Mouse (Mus musculus): ENCODE data around the gene Vsig10l. TPM values are rescaled to one million over a fixed set of nuclear protein-coding genes. Genes with fewer than 3 reads are reported as not detected.

Gene Vsig10l
- polyA plus RNA-seq, 1 experiment: 9.4 TPM

DNA sequence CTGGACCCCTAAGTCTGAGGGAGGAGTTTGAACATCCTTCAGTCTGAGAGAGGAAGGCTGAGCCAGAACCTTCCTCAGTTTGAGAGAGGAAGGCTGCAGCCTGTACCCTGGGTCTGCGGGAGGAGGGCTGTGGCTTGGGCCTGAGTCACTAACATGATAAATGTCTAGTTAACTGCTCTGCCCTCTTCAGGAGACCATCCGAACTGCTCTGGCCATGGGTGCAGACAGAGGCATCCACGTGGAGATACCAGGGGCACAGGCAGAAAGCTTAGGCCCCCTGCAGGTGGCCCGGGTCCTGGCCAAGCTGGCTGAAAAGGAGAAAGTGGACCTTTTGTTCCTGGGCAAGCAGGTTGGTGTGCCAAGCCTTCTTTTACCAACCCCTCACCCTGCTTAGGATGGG, 10.3 kb upstream of the Vsig10l start:
- Histone ChIP-seq H3K36me3 (replicated peaks; ENCODE audit: low read length) (peaks cover 97% of the 10 kb centered on the region), H3K4me3 (replicated peaks) (no peak overlapping the region), H3K4me1 (peaks cover 59% of the 10 kb centered on the region), H3K9me3 (no peaks in the 10 kb centered on the region), H3K27me3 (replicated peaks) (no peaks in the 10 kb centered on the region)
- no peak for TF ChIP-seq GATA1 (IDR thresholded peaks at IDR 0.05; ENCODE audit: borderline replicate concordance, low read length)
- TF ChIP-seq FLI1 (IDR thresholded peaks at IDR 0.05; ENCODE audit: low read length): no peak

DNA sequence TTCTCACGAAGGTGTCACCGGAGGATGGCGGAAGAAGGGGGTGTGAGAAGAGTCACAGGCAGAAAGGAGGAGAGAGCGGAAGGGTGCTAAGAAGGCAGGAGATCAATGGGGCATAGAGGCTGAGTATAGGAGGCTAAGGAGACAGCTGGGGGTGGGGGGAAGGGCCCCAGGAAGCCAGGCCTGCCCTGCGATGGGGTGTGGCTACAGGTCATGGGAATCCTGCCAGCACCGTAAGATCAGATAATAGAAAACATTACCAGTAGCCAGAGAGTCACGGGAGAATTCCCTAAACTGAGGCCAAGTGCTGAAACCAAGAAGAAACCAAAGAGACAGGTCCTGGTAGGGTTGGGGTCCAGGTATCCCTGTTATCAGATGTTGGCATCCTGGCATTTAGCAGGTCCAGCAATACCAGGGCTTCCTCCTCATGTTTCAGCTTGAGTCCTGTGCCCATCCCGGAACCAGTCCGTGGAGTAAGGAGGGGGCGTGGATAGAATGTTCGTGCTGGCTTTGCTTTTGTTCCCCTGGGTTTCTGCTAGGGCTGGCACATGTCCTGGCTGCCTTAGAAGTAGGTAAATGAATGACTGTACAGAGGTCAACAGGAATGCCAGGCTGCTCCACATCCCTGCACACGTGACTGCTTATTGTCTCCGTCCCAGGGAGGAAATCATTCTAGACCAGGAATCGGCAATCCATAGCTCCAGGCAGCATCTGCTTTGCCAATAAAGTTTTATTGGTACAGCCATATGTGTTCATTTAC, 9.2 kb upstream of the Vsig10l start:
- Histone ChIP-seq H3K36me3 (replicated peaks; ENCODE audit: low read length) (peaks cover 94% of the 10 kb centered on the region), H3K4me3 (replicated peaks) (no peak overlapping the region), H3K9me3 (no peaks in the 10 kb centered on the region), H3K4me1 (peaks cover 47% of the 10 kb centered on the region), H3K27me3 (replicated peaks) (no peaks in the 10 kb centered on the region)
- TF ChIP-seq GATA1 (IDR thresholded peaks at IDR 0.05; ENCODE audit: borderline replicate concordance, low read length): no peak
- TF ChIP-seq FLI1 (IDR thresholded peaks at IDR 0.05; ENCODE audit: low read length): no peak

DNA sequence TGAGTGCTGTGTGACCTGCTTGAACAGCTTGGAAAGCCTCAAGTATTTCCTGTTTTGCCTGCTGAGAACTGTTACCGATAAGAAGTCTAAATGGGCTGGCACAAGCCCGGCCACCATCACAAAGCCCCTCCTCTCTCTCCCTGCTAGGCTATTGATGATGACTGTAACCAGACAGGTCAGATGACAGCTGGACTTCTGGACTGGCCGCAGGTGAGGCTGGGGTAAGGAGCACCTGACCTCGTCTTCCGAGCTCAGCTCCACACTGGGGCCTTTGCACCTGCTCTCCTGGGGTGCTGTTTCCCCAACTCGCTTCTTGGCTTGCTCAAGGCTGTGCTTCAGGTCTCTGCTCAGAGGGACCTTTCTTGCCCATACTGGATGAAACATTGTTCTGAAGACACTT, 8.6 kb upstream of the Vsig10l start:
- no peak overlapping the region for H3K4me3 ChIP-seq (replicated peaks)
- peaks cover 41% of the 10 kb centered on the region for H3K4me1 ChIP-seq
- H3K36me3 ChIP-seq (replicated peaks; ENCODE audit: low read length): peaks cover 88% of the 10 kb centered on the region
- no peaks in the 10 kb centered on the region for H3K9me3 ChIP-seq
- no peak for TF ChIP-seq FLI1 (IDR thresholded peaks at IDR 0.05; ENCODE audit: low read length)
- TF ChIP-seq GATA1 (IDR thresholded peaks at IDR 0.05; ENCODE audit: borderline replicate concordance, low read length): no peak
- H3K27me3 ChIP-seq (replicated peaks): no peaks in the 10 kb centered on the region

DNA sequence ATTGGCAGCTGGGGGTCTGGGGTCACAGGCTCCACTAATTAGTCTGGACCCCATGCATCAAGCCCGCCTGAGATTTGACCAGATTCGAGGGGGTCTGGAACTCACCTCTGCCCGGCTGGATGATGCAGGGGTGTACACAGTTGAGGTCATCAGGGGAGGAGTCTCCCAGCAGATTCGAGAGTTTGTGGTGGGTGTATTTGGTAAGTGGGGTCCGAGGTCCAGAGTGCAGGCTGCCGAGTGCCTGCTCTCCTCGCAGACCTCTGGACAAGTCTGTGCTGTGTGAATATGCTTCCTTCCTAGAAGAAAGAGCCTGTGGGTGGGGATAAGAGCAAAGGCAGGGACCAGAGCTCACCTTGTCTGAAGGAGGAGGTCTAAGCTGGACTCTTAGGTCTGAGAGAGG, 1.0 kb downstream of the Vsig10l start:
- no peak for TF ChIP-seq GATA1 (IDR thresholded peaks at IDR 0.05; ENCODE audit: borderline replicate concordance, low read length)
- TF ChIP-seq FLI1 (IDR thresholded peaks at IDR 0.05; ENCODE audit: low read length): no peak

DNA sequence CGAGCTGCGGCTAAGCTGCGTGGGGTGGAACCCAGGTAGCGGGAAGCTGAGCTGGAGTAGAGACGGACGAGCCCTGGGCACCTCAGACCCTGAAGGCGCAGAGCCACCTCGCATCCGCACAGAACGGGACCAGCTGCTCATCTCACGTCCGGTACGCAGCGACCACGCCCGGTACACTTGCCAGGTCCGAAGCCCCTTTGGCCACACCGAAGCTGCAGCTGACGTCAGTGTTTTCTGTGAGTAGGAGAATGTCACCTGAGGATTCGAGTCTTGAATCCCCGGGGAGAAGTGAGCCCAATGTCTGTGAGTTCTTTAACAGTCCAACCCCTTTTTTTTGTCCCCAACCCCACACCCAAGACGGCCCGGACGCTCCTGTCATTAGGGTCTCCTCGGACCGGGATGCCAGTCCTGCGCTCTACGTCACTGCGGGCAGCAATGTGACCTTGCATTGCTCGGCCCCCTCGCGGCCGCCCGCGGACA, 2.0 kb downstream of the Vsig10l start:
- no peaks in the 10 kb centered on the region for H3K9me3 ChIP-seq
- no peak for TF ChIP-seq FLI1 (IDR thresholded peaks at IDR 0.05; ENCODE audit: low read length)
- H3K27me3 ChIP-seq (replicated peaks): peaks cover 11% of the 10 kb centered on the region
- H3K36me3 ChIP-seq (replicated peaks; ENCODE audit: low read length): peaks cover 19% of the 10 kb centered on the region
- peak overlapping the region; percentile 96 for H3K4me3 ChIP-seq (replicated peaks)
- H3K4me1 ChIP-seq: peaks cover 42% of the 10 kb centered on the region

More for the DNA sequence above, 1.0 kb downstream of the Vsig10l start:
- Histone ChIP-seq H3K4me3 (replicated peaks) (no peak overlapping the region), H3K36me3 (replicated peaks; ENCODE audit: low read length) (peaks cover 17% of the 10 kb centered on the region), H3K9me3 (no peaks in the 10 kb centered on the region), H3K27me3 (replicated peaks) (peaks cover 11% of the 10 kb centered on the region), H3K4me1 (peaks cover 45% of the 10 kb centered on the region)

DNA sequence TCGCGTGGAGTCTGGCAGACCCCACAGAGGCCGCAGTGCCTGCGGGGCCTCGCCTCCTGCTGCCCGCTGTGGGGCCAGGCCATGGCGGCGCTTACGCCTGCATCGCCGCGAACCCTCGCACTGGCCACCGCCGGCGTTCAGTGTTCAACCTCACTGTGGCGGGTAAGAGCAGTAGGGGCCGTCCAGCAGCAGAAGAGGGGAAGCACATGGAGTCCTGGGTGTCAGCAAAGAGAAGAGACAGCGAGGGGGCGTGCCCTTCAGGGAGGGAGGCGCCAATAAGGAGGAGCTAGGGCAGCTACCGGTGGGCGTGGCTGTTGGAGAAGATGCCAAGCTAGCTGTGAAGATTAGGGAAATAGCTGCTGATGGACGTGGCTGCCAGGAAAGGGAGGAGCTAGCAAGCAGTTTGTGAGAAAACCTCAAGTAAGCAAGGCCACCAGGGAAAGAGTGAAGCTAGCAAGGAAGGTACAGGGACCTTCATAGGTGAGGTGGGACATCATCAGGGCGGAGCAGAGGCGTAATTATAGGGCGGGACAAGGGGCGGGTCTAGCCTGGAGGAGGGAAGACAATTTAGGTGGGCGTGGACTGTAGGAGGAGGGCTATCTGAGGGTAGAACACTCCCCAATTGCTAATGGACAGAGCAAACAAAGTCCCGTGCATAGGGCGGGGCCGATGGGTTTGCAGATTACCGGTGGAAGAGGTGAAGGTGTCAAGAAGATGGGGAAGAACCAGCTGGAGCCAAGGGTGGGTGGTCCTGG, 2.6 kb downstream of the Vsig10l start:
- Histone ChIP-seq H3K4me1 (peaks cover 39% of the 10 kb centered on the region), H3K27me3 (replicated peaks) (peaks cover 11% of the 10 kb centered on the region), H3K4me3 (replicated peaks) (peak overlapping the region; percentile 96), H3K9me3 (no peaks in the 10 kb centered on the region), H3K36me3 (replicated peaks; ENCODE audit: low read length) (peaks cover 19% of the 10 kb centered on the region)
- TF ChIP-seq GATA1 (IDR thresholded peaks at IDR 0.05; ENCODE audit: borderline replicate concordance, low read length) (no peak), FLI1 (IDR thresholded peaks at IDR 0.05; ENCODE audit: low read length) (no peak)

DNA sequence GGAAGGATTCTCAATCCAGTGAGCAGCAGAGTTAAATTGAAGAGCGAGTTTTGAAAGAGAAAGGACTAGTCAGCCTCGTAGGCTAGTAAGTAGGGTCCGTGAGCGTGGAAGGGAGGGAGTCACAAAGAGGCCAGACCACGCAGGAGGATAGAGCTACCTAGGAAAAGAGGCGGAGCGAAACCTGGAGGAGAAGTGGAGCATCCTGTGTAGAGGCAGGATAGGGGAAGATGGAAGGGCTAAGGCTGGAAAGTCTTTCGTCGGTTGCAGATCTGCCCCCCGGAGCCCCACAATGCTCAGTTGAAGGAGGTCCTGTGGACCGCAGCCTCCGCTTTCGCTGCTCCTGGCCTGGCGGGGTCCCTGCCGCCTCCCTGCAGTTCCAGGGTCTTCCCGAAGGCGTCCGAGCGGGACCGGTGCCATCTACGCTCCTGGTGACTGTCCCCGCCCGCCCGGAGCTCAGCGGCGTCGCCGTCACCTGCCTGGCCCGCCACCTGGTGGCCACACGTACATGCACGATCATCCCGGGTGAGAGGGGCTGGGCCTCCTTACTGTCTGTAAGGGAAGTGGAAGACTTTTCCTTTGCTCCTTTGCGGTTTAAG, 3.2 kb downstream of the Vsig10l start:
- H3K4me1 ChIP-seq: peaks cover 37% of the 10 kb centered on the region
- H3K36me3 ChIP-seq (replicated peaks; ENCODE audit: low read length): peaks cover 26% of the 10 kb centered on the region
- no peak for TF ChIP-seq FLI1 (IDR thresholded peaks at IDR 0.05; ENCODE audit: low read length)
- no peak for TF ChIP-seq GATA1 (IDR thresholded peaks at IDR 0.05; ENCODE audit: borderline replicate concordance, low read length)
- H3K4me3 ChIP-seq (replicated peaks): peak overlapping the region; percentile 96
- peaks cover 11% of the 10 kb centered on the region for H3K27me3 ChIP-seq (replicated peaks)
- no peaks in the 10 kb centered on the region for H3K9me3 ChIP-seq

DNA sequence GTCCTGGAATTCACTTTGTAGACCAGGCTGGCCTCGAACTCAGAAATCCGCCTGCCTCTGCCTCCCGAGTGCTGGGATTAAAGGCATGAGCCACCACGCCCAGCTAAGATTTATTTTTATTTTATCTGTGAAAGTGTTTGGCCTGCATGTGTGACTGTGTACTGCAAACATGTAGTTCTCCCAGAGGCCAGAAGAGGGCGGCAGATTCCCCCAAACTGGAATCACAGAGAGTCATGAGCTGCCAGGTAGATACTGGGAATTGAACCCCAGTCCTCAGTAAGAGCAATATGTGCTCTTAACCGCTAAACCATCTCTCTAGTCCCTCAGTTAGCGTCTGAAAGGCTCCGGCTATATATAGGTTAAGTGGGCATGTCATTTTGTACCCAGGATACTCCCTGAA, 7.4 kb downstream of the Vsig10l start:
- TF ChIP-seq FLI1 (IDR thresholded peaks at IDR 0.05; ENCODE audit: low read length) (no peak), GATA1 (IDR thresholded peaks at IDR 0.05; ENCODE audit: borderline replicate concordance, low read length) (no peak)
- peaks cover 31% of the 10 kb centered on the region for H3K36me3 ChIP-seq (replicated peaks; ENCODE audit: low read length)
- H3K27me3 ChIP-seq (replicated peaks): peaks cover 24% of the 10 kb centered on the region
- H3K4me3 ChIP-seq (replicated peaks): no peak overlapping the region
- no peaks in the 10 kb centered on the region for H3K9me3 ChIP-seq
- peaks cover 15% of the 10 kb centered on the region for H3K4me1 ChIP-seq

DNA sequence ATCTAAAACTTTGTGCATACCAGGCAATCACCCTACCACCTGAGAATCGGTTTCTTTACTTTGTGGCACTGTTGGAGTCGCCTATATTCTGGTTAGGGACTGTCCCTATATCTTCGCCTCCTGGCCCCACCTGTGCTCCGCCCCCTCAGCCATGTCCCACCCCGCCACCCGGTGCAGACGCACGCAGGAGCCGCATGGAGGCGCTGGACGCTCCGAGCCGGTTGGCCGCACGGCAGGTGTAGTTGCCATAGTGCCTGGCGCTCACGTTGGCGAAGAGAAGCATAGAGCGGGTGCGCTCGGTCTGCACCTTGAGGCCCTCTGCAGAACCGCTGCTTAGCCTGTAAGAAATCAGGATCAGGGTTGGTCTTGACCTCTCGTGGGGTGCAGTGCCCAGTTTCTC, 12.8 kb downstream of the Vsig10l start:
- peak overlapping the region; percentile 56 for H3K4me3 ChIP-seq (replicated peaks)
- H3K4me1 ChIP-seq: peaks cover 16% of the 10 kb centered on the region
- TF ChIP-seq FLI1 (IDR thresholded peaks at IDR 0.05; ENCODE audit: low read length): no peak
- no peak for TF ChIP-seq GATA1 (IDR thresholded peaks at IDR 0.05; ENCODE audit: borderline replicate concordance, low read length)
- peaks cover 10% of the 10 kb centered on the region for H3K36me3 ChIP-seq (replicated peaks; ENCODE audit: low read length)
- peaks cover 67% of the 10 kb centered on the region for H3K27me3 ChIP-seq (replicated peaks)
- H3K9me3 ChIP-seq: no peaks in the 10 kb centered on the region

DNA sequence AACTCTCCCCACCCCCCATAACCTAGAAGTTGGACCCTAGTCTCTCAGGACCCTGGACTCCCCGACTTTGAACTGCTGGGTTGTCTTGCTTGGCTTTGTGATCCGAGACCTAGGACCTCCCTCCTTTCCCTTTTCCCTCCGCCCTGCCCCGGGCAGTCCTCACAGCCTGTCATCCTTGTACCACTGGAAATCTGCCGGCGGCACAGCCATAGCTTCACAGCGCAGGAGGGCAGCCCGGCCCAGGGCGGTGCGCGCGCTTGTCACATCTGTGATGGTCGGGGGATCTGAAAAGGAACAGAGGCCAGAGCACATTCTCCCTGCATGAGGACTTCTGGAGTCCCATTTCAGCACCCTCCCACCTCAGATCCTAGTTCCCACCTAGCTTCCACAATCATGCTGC, 13.4 kb downstream of the Vsig10l start:
- no peak overlapping the region for H3K4me3 ChIP-seq (replicated peaks)
- H3K27me3 ChIP-seq (replicated peaks): peaks cover 67% of the 10 kb centered on the region
- TF ChIP-seq FLI1 (IDR thresholded peaks at IDR 0.05; ENCODE audit: low read length) (no peak), GATA1 (IDR thresholded peaks at IDR 0.05; ENCODE audit: borderline replicate concordance, low read length) (no peak)

More for the DNA sequence above, 13.4 kb downstream of the Vsig10l start:
- Histone ChIP-seq H3K4me1 (peaks cover 16% of the 10 kb centered on the region), H3K9me3 (no peaks in the 10 kb centered on the region), H3K36me3 (replicated peaks; ENCODE audit: low read length) (peaks cover 3% of the 10 kb centered on the region)

Data from megakaryocyte, embryonic 14.5 days (primary cell).